In genomic region chr2:45252321-45252720, GRCm38 (mm10) we compare ENCODE assay signal across 32 mouse cellular contexts.
DNase-seq lines count a peak whose midpoint lies in the region; ATAC-seq and TF ChIP-seq lines count a peak whose summit lies in the region.
"Had no signal": no experiment of that assay in that cellular context is flagged by ENCODE, and none has a peak within 500 bp of the region (broad histone marks: within the 10 kb centered on the region; RNA-seq: fewer than 3 reads in every experiment).

No protein-coding gene starts in this region.

- H3K36me3 ChIP-seq in intestine, embryonic 16.5 days (ENCODE audit: control insufficient read depth, insufficient read depth, low read length): no peaks in the 10 kb centered on the region
- H3K36me3 ChIP-seq in intestine, postnatal 0 days (ENCODE audit: control insufficient read depth, insufficient read depth): no peaks in the 10 kb centered on the region
- H3K36me3 ChIP-seq in kidney, embryonic 15.5 days: no peaks in the 10 kb centered on the region
- H3K36me3 ChIP-seq: embryonic facial prominence, embryonic 10.5 days; embryonic facial prominence, embryonic 15.5 days; forebrain, embryonic 12.5 days; heart, embryonic 13.5 days; intestine, embryonic 15.5 days; limb, embryonic 13.5 days; liver, embryonic 12.5 days; midbrain, embryonic 10.5 days; midbrain, embryonic 15.5 days; neural tube, embryonic 15.5 days had no signal

- no peaks in the 10 kb centered on the region for H3K27me3 ChIP-seq in intestine, embryonic 16.5 days (replicated peaks; ENCODE audit: control insufficient read depth, insufficient read depth, low read length)
- no peaks in the 10 kb centered on the region for H3K27me3 ChIP-seq in intestine, postnatal 0 days (replicated peaks; ENCODE audit: control insufficient read depth, insufficient read depth, low read length)
- H3K27me3 ChIP-seq in kidney, embryonic 15.5 days: no peaks in the 10 kb centered on the region
- H3K27me3 ChIP-seq: embryonic facial prominence, embryonic 15.5 days; forebrain, embryonic 12.5 days; heart, embryonic 13.5 days; intestine, embryonic 15.5 days; limb, embryonic 13.5 days; liver, embryonic 12.5 days; midbrain, embryonic 15.5 days; neural tube, embryonic 15.5 days; Patski had no signal

- DNase-seq in kidney, adult 18-20 months: peak; percentile 64
- peak; percentile 74 to 83 for DNase-seq in kidney, postnatal 25 days
- no peak for DNase-seq in right cerebral cortex, postnatal 4 days
- no peak for DNase-seq in cerebellum, adult 9-11 months
- DNase-seq in urinary bladder, adult 18-20 months (ENCODE audit: low spot score in 2 of 2): no peak
- DNase-seq: adrenal gland, postnatal 14 days; cerebellum, adult 18-20 months; cerebellum, postnatal 14 days; forebrain, postnatal 0 days; gastrocnemius, postnatal 25 days; heart, adult 18-20 months; heart, postnatal 10 days; liver, postnatal 0 days; lung, postnatal 14 days; retina, postnatal 1 day; right cerebral cortex, postnatal 14 days; thymus, postnatal 25 days had no signal

- H3K27ac ChIP-seq in intestine, embryonic 16.5 days (ENCODE audit: low read length): no peak overlapping the region
- H3K27ac ChIP-seq in intestine, postnatal 0 days (ENCODE audit: low read depth, low read length): no peak overlapping the region
- peak overlapping the region; percentile 45; the same call in 1 of the 2 replicates for H3K27ac ChIP-seq in kidney, embryonic 15.5 days
- H3K27ac ChIP-seq: embryonic facial prominence, embryonic 10.5 days; embryonic facial prominence, embryonic 15.5 days; forebrain, embryonic 12.5 days; heart, embryonic 13.5 days; hindbrain, postnatal 0 days; intestine, embryonic 15.5 days; limb, embryonic 13.5 days; liver, embryonic 12.5 days; midbrain, embryonic 10.5 days; midbrain, embryonic 15.5 days; neural tube, embryonic 15.5 days had no signal

- no peak overlapping the region for H3K4me3 ChIP-seq in intestine, embryonic 16.5 days (ENCODE audit: low read length)
- no peak overlapping the region for H3K4me3 ChIP-seq in intestine, postnatal 0 days (ENCODE audit: low read depth, low read length)
- H3K4me3 ChIP-seq in kidney, embryonic 15.5 days (replicated peaks): no peak overlapping the region
- H3K4me3 ChIP-seq: embryonic facial prominence, embryonic 10.5 days; embryonic facial prominence, embryonic 15.5 days; forebrain, embryonic 12.5 days; heart, embryonic 13.5 days; intestine, embryonic 15.5 days; limb, embryonic 13.5 days; liver, embryonic 12.5 days; midbrain, embryonic 10.5 days; midbrain, embryonic 15.5 days; neural tube, embryonic 15.5 days had no signal

- no peak for TF ChIP-seq CTCF in intestine, postnatal 0 days (IDR thresholded peaks at IDR 0.05; ENCODE audit: low read depth)

- no peaks in the 10 kb centered on the region for H3K9me3 ChIP-seq in intestine, embryonic 16.5 days (ENCODE audit: control insufficient read depth, low read length)
- H3K9me3 ChIP-seq in intestine, postnatal 0 days (ENCODE audit: control insufficient read depth): no peaks in the 10 kb centered on the region
- no peaks in the 10 kb centered on the region for H3K9me3 ChIP-seq in kidney, embryonic 15.5 days (replicated peaks)
- H3K9me3 ChIP-seq: embryonic facial prominence, embryonic 10.5 days; embryonic facial prominence, embryonic 15.5 days; forebrain, embryonic 12.5 days; heart, embryonic 13.5 days; intestine, embryonic 15.5 days; limb, embryonic 13.5 days; liver, embryonic 12.5 days; midbrain, embryonic 10.5 days; midbrain, embryonic 15.5 days; neural tube, embryonic 15.5 days had no signal

- no peaks in the 10 kb centered on the region for H3K4me1 ChIP-seq in intestine, embryonic 16.5 days (ENCODE audit: control insufficient read depth, insufficient read depth, low read length)
- H3K4me1 ChIP-seq in intestine, postnatal 0 days (replicated peaks; ENCODE audit: control insufficient read depth, insufficient read depth, low read length): no peaks in the 10 kb centered on the region; the same call in 1 of the 2 replicates
- no peaks in the 10 kb centered on the region for H3K4me1 ChIP-seq in kidney, embryonic 15.5 days
- H3K4me1 ChIP-seq: embryonic facial prominence, embryonic 15.5 days; forebrain, embryonic 12.5 days; heart, embryonic 13.5 days; intestine, embryonic 15.5 days; liver, embryonic 12.5 days; midbrain, embryonic 15.5 days; neural tube, embryonic 15.5 days had no signal

- 69% methylated on average over 4 of the region's 4 CpGs for WGBS in intestine, embryonic 16.5 days
- 61% methylated on average over 4 of the region's 4 CpGs for WGBS in intestine, postnatal 0 days
- 56% methylated on average over 4 of the region's 4 CpGs for WGBS in kidney, embryonic 15.5 days

- H3K4me2 ChIP-seq in intestine, embryonic 16.5 days (ENCODE audit: low read depth, low read length): no peak overlapping the region
- H3K4me2 ChIP-seq in intestine, postnatal 0 days (replicated peaks; ENCODE audit: low read depth): no peak overlapping the region
- no peak overlapping the region for H3K4me2 ChIP-seq in kidney, embryonic 15.5 days
- H3K4me2 ChIP-seq: embryonic facial prominence, embryonic 15.5 days; forebrain, embryonic 12.5 days; heart, embryonic 13.5 days; intestine, embryonic 15.5 days; limb, embryonic 13.5 days; liver, embryonic 12.5 days; midbrain, embryonic 15.5 days; neural tube, embryonic 15.5 days had no signal

- no peak overlapping the region for H3K9ac ChIP-seq in intestine, embryonic 16.5 days (ENCODE audit: low read depth, low read length)
- no peak overlapping the region for H3K9ac ChIP-seq in intestine, postnatal 0 days (ENCODE audit: low read depth, low read length)
- no peak overlapping the region for H3K9ac ChIP-seq in kidney, embryonic 15.5 days
- H3K9ac ChIP-seq: embryonic facial prominence, embryonic 15.5 days; forebrain, embryonic 12.5 days; forebrain, postnatal 0 days; heart, embryonic 13.5 days; intestine, embryonic 15.5 days; limb, embryonic 13.5 days; liver, embryonic 12.5 days; liver, postnatal 0 days; midbrain, embryonic 15.5 days; neural tube, embryonic 15.5 days had no signal

- ATAC-seq in intestine, embryonic 16.5 days: 0 out of 2 replicates have a peak, but pooled peaks have one; percentile 27
- no peak for ATAC-seq in intestine, postnatal 0 days
- ATAC-seq in kidney, embryonic 15.5 days (replicated peaks; ENCODE audit: low FRiP score): peak; percentile 60; the same call in 1 of the 2 replicates
- ATAC-seq: forebrain, postnatal 0 days; hindbrain, postnatal 0 days; intestine, embryonic 15.5 days; liver, embryonic 12.5 days; liver, postnatal 0 days; midbrain, embryonic 15.5 days; Patski had no signal

Comparison
In these comparisons a context has a peak if more than half of its experiments do, and no peak if none do; other contexts are left out.
1. DNase-seq: peak in kidney, adult 18-20 months (single experiment) and kidney, postnatal 25 days (2 of 2); none in right cerebral cortex, postnatal 4 days (single experiment), cerebellum, adult 9-11 months (single experiment) and urinary bladder, adult 18-20 months (0 of 2).